Mouse (Mus musculus) heart, postnatal 0 days (tissue): Measurements from ENCODE around the gene Spsb3.

Experiments used
- CTCF ChIP-seq: IDR thresholded peaks from 2 replicates; pipeline ENCODE4 v1.5.1; 2016; ENCODE audit warnings: antibody characterized with exemption, control low read depth, low read depth
- EP300 ChIP-seq: IDR thresholded peaks from 2 replicates; pipeline ENCODE4 v1.6.1; 2016; ENCODE audit warnings: antibody characterized with exemption, low read depth

DNA sequence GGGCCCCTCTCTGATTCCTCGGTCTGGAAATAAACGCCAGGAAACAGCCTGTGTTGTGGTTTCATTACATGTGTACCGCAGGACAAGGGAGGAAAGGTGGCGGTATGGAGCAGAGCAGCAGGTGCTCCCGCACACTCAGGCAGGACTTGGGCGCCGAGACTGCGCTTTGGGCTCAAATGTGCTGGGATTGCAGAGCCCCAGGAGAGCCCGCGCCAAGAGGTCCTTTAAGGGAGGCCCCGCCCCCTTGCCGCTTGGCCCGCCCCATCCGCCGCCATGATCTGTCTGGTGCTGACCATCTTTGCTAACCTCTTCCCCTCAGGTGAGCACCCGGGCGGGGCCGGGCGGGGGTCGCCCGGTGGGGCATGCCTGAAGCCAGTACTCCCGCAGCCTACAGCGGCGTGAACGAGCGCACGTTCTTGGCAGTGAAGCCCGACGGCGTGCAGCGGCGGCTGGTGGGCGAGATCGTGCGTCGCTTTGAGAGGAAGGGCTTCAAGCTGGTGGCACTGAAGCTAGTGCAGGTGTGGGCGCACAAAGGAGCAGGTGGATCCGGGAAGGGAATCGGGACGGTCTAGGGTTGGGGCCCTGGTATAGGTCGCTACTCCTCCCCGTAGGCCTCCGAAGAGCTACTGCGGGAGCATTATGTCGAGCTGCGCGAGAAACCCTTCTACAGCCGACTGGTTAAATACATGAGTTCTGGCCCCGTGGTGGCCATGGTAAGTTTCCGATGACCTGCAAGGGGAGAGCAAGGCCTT lies 10.0 kb downstream of the Spsb3 start, which contains the start of gene Nme3:
- TF ChIP-seq CTCF (no peak), EP300 (no peak)
